Mouse (Mus musculus): ENCODE results near the gene Pradc1.

Pradc1 gene

GRCm38 (mm10) chr6:85485738-85486137 is 34.0 kb upstream of the Pradc1 start:
- Histone ChIP-seq H3K36me3 (ENCODE audit: insufficient read depth, low read length) (no peaks in the 10 kb centered on the region), H3K27me3 (ENCODE audit: insufficient read depth, low read length) (peaks cover 66% of the 10 kb centered on the region), H3K4me1 (replicated peaks; ENCODE audit: low read depth, low read length) (peaks cover 43% of the 10 kb centered on the region), H3K4me3 (replicated peaks; ENCODE audit: low read length) (no peak overlapping the region), H3K9me3 (ENCODE audit: low read length) (no peaks in the 10 kb centered on the region; the same call in 1 of the 2 replicates)
- TF ChIP-seq CTCF (conservative IDR thresholded peaks at IDR 0.05; ENCODE audit: low read length) (no peak), POU5F1 (IDR thresholded peaks at IDR 0.05; ENCODE audit: borderline replicate concordance, low read length) (no peak), NANOG (IDR thresholded peaks at IDR 0.05; ENCODE audit: borderline replicate concordance, low read length) (no peak)

GRCm38 (mm10) chr6:85483843-85484721 is 32.3 kb upstream of the Pradc1 start:
- TF ChIP-seq NANOG (IDR thresholded peaks at IDR 0.05; ENCODE audit: borderline replicate concordance, low read length) (no peak), POU5F1 (IDR thresholded peaks at IDR 0.05; ENCODE audit: borderline replicate concordance, low read length) (no peak), CTCF (conservative IDR thresholded peaks at IDR 0.05; ENCODE audit: low read length) (no peak)
- Histone ChIP-seq H3K9me3 (ENCODE audit: low read length) (no peaks in the 10 kb centered on the region; the same call in 1 of the 2 replicates), H3K4me1 (replicated peaks; ENCODE audit: low read depth, low read length) (peaks cover 35% of the 10 kb centered on the region), H3K4me3 (replicated peaks; ENCODE audit: low read length) (peak overlapping the region; percentile 80), H3K27me3 (ENCODE audit: insufficient read depth, low read length) (peaks cover 83% of the 10 kb centered on the region), H3K36me3 (ENCODE audit: insufficient read depth, low read length) (no peaks in the 10 kb centered on the region)

- Histone ChIP-seq H3K9me3 (ENCODE audit: low read length) (no peaks in the 10 kb centered on the region), H3K27me3 (ENCODE audit: insufficient read depth, low read length) (peaks cover 79% of the 10 kb centered on the region), H3K4me3 (replicated peaks; ENCODE audit: low read length) (no peak overlapping the region), H3K36me3 (ENCODE audit: insufficient read depth, low read length) (no peaks in the 10 kb centered on the region), H3K4me1 (replicated peaks; ENCODE audit: low read depth, low read length) (peaks cover 51% of the 10 kb centered on the region)
- TF ChIP-seq CTCF (conservative IDR thresholded peaks at IDR 0.05; ENCODE audit: low read length) (no peak), NANOG (IDR thresholded peaks at IDR 0.05; ENCODE audit: borderline replicate concordance, low read length) (no peak), POU5F1 (IDR thresholded peaks at IDR 0.05; ENCODE audit: borderline replicate concordance, low read length) (no peak)
Observed at GRCm38 (mm10) chr6:85480685-85481084, 28.9 kb upstream of the Pradc1 start.

- TF ChIP-seq POU5F1 (IDR thresholded peaks at IDR 0.05; ENCODE audit: borderline replicate concordance, low read length) (no peak), NANOG (IDR thresholded peaks at IDR 0.05; ENCODE audit: borderline replicate concordance, low read length) (no peak), CTCF (conservative IDR thresholded peaks at IDR 0.05; ENCODE audit: low read length) (no peak)
- H3K36me3 ChIP-seq (ENCODE audit: insufficient read depth, low read length) = no peaks in the 10 kb centered on the region
- H3K9me3 ChIP-seq (ENCODE audit: low read length) = no peaks in the 10 kb centered on the region
- H3K4me3 ChIP-seq (replicated peaks; ENCODE audit: low read length) = no peak overlapping the region
- peaks cover 72% of the 10 kb centered on the region for H3K27me3 ChIP-seq (ENCODE audit: insufficient read depth, low read length)
- H3K4me1 ChIP-seq (replicated peaks; ENCODE audit: low read depth, low read length) = peaks cover 56% of the 10 kb centered on the region
Observed at GRCm38 (mm10) chr6:85479979-85480378, 28.2 kb upstream of the Pradc1 start.

GRCm38 (mm10) chr6:85478416-85478815 is 26.6 kb upstream of the Pradc1 start:
- Histone ChIP-seq H3K9me3 (ENCODE audit: low read length) (no peaks in the 10 kb centered on the region), H3K27me3 (ENCODE audit: insufficient read depth, low read length) (peaks cover 56% of the 10 kb centered on the region), H3K36me3 (ENCODE audit: insufficient read depth, low read length) (no peaks in the 10 kb centered on the region), H3K4me3 (replicated peaks; ENCODE audit: low read length) (peak overlapping the region; percentile 50), H3K4me1 (replicated peaks; ENCODE audit: low read depth, low read length) (peaks cover 49% of the 10 kb centered on the region)
- TF ChIP-seq POU5F1 (IDR thresholded peaks at IDR 0.05; ENCODE audit: borderline replicate concordance, low read length) = no peak
- TF ChIP-seq NANOG (IDR thresholded peaks at IDR 0.05; ENCODE audit: borderline replicate concordance, low read length) = no peak
- TF ChIP-seq CTCF (conservative IDR thresholded peaks at IDR 0.05; ENCODE audit: low read length) = no peak

- Histone ChIP-seq H3K9me3 (ENCODE audit: low read length) (no peaks in the 10 kb centered on the region), H3K4me3 (replicated peaks; ENCODE audit: low read length) (peak overlapping the region; percentile 50; the same call in 1 of the 2 replicates), H3K36me3 (ENCODE audit: insufficient read depth, low read length) (no peaks in the 10 kb centered on the region), H3K27me3 (ENCODE audit: insufficient read depth, low read length) (peaks cover 48% of the 10 kb centered on the region), H3K4me1 (replicated peaks; ENCODE audit: low read depth, low read length) (peaks cover 55% of the 10 kb centered on the region)
- TF ChIP-seq NANOG (IDR thresholded peaks at IDR 0.05; ENCODE audit: borderline replicate concordance, low read length) (no peak), CTCF (conservative IDR thresholded peaks at IDR 0.05; ENCODE audit: low read length) (peak; percentile 93)
Observed at GRCm38 (mm10) chr6:85477366-85477917, 25.7 kb upstream of the Pradc1 start.

- no peaks in the 10 kb centered on the region for H3K36me3 ChIP-seq (ENCODE audit: insufficient read depth, low read length)
- H3K4me1 ChIP-seq (replicated peaks; ENCODE audit: low read depth, low read length) = peaks cover 55% of the 10 kb centered on the region
- peaks cover 32% of the 10 kb centered on the region for H3K27me3 ChIP-seq (ENCODE audit: insufficient read depth, low read length)
- H3K4me3 ChIP-seq (replicated peaks; ENCODE audit: low read length) = no peak overlapping the region
- no peaks in the 10 kb centered on the region for H3K9me3 ChIP-seq (ENCODE audit: low read length)
- TF ChIP-seq POU5F1 (IDR thresholded peaks at IDR 0.05; ENCODE audit: borderline replicate concordance, low read length) (no peak), CTCF (conservative IDR thresholded peaks at IDR 0.05; ENCODE audit: low read length) (no peak), NANOG (IDR thresholded peaks at IDR 0.05; ENCODE audit: borderline replicate concordance, low read length) (no peak)
Observed at GRCm38 (mm10) chr6:85475581-85475980, 23.8 kb upstream of the Pradc1 start.

GRCm38 (mm10) chr6:85472542-85472941 is 20.8 kb upstream of the Pradc1 start:
- TF ChIP-seq NANOG (IDR thresholded peaks at IDR 0.05; ENCODE audit: borderline replicate concordance, low read length) (no peak), CTCF (conservative IDR thresholded peaks at IDR 0.05; ENCODE audit: low read length) (no peak), POU5F1 (IDR thresholded peaks at IDR 0.05; ENCODE audit: borderline replicate concordance, low read length) (no peak)
- peaks cover 45% of the 10 kb centered on the region for H3K4me1 ChIP-seq (replicated peaks; ENCODE audit: low read depth, low read length)
- H3K9me3 ChIP-seq (ENCODE audit: low read length) = no peaks in the 10 kb centered on the region
- no peak overlapping the region for H3K4me3 ChIP-seq (replicated peaks; ENCODE audit: low read length)
- H3K36me3 ChIP-seq (ENCODE audit: insufficient read depth, low read length) = peaks cover 26% of the 10 kb centered on the region
- H3K27me3 ChIP-seq (ENCODE audit: insufficient read depth, low read length) = peaks cover 3% of the 10 kb centered on the region; the same call in 1 of the 2 replicates

Data from E14TG2a.4 (cell line).